Mouse (Mus musculus) limb, embryonic 15.5 days (tissue): ENCODE results near the gene Pif1. TPM values are rescaled to one million over a fixed set of nuclear protein-coding genes. Genes with fewer than 3 reads are reported as not detected.
A peak's percentile ranks its signal among the peaks of the same experiment; 100 is the strongest.

Experiments
- ATAC-seq: fragments of 200-750 bp; cut with Nextera tagmentation; 2 replicates; pipeline ENCODE4 v1.8.0; 2017; ENCODE audit warnings: low read depth, moderate TSS enrichment; ENCODE audit not compliant: insufficient number of reproducible peaks, low FRiP score, low TSS enrichment
- H3K27ac ChIP-seq: fragments of 300-500 bp; sonication (generic); 2 replicates; pipeline ENCODE4 v1.5.1; 2015; ENCODE audit warnings: moderate library complexity, mild to moderate bottlenecking, inconsistent platforms
- H3K27me3 ChIP-seq: fragments of 300-500 bp; sonication (generic); 2 replicates; pipeline ENCODE4 v1.6.1; 2015; ENCODE audit warnings: inconsistent platforms
- H3K36me3 ChIP-seq: fragments of 300-500 bp; sonication (generic); 2 replicates; pipeline ENCODE4 v1.6.1; 2015; ENCODE audit warnings: inconsistent platforms
- H3K4me1 ChIP-seq: fragments of 300-500 bp; sonication (generic); 2 replicates; pipeline ENCODE4 v1.6.1; 2015; ENCODE audit warnings: inconsistent platforms
- H3K4me2 ChIP-seq: fragments of 300-500 bp; sonication (generic); 2 replicates; pipeline ENCODE4 v1.6.1; 2015; ENCODE audit warnings: mild to moderate bottlenecking, inconsistent platforms
- H3K4me3 ChIP-seq: fragments of 300-500 bp; sonication (generic); 2 replicates; pipeline ENCODE4 v1.5.1; 2015; ENCODE audit warnings: mild to moderate bottlenecking, inconsistent platforms
- H3K9ac ChIP-seq: fragments of 300-500 bp; sonication (generic); 2 replicates; pipeline ENCODE4 v1.6.1; 2015; ENCODE audit warnings: inconsistent platforms
- H3K9me3 ChIP-seq: fragments of 300-500 bp; sonication (generic); 2 replicates; pipeline ENCODE4 v1.6.1; 2016; ENCODE audit warnings: inconsistent platforms
- WGBS: fragments of 180-500 bp; shearing (Covaris S2); methylation state at CpG from one replicate; pipeline ENCODE4 v1.1.7; 2015; 5-methylcytosine and 5-hydroxymethylcytosine counted together
- polyA plus RNA-seq: library from polyadenylated mRNA; unstranded; fragments of >200 nt; fragmentation: Nextera tagmentation; extraction: Ambion mirVana; gene quantifications from 2 replicates; pipeline ENCODE4 v1.2.1, GENCODE M21; 2015

The Pif1 gene
- polyA plus RNA-seq, 1 experiment from 2014 or later: 8.9 TPM

- peak; percentile 59 for ATAC-seq
- Histone ChIP-seq H3K4me3 (peak overlapping the region; percentile 59), H3K9ac (peak overlapping the region; percentile 49), H3K9me3 (no peaks in the 10 kb centered on the region), H3K4me1 (peaks cover 24% of the 10 kb centered on the region), H3K27ac (no peak overlapping the region), H3K27me3 (peaks cover 30% of the 10 kb centered on the region), H3K4me2 (peak overlapping the region; percentile 94), H3K36me3 (no peaks in the 10 kb centered on the region)
- under 1% methylated on average over 72 of the region's 78 CpGs for WGBS
These were observed 43.8 kb downstream of the Pif1 start for GRCm38 (mm10) chr9:65630631-65631353.

DNA sequence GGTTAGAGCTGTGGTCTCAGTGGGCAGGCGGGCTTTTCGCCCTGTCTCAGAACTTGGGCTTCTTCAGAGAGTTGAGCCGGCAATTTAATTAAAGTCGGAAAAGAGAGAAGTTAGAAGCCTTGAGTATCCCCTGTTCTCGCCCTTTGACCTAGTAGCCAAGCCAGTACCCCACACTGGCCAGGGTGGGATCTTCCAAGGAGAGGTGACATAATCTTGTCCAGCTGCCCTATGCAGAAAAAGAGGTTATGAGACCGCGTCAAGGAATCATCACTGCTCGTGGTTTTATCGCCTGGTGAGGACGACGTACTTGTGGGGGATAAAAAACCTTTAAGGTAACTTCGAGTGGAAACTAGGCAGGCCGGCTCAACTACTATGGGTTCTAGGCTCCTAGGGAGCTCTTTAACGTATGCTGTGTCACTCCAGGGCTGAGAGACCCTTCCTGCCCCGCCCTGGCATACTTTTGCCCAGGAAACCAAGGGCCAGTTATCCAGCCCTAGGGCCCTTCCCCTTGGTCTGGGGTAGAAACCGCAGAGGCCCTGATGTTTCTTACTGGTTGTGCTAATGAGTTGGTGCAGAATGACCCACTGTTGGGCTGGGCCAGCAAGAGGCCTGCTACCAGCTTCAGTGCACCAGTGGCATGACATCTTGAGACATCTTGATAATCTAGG is 44.5 kb downstream of the Pif1 start:
- Histone ChIP-seq H3K36me3 (no peaks in the 10 kb centered on the region), H3K9me3 (no peaks in the 10 kb centered on the region), H3K4me3 (peak overlapping the region; percentile 59), H3K4me2 (peak overlapping the region; percentile 94), H3K27ac (no peak overlapping the region), H3K27me3 (peaks cover 30% of the 10 kb centered on the region), H3K9ac (peak overlapping the region; percentile 49; the same call in 1 of the 2 replicates), H3K4me1 (peaks cover 24% of the 10 kb centered on the region)
- no peak for ATAC-seq
- WGBS: 24% methylated on average over 16 of the region's 16 CpGs

DNA sequence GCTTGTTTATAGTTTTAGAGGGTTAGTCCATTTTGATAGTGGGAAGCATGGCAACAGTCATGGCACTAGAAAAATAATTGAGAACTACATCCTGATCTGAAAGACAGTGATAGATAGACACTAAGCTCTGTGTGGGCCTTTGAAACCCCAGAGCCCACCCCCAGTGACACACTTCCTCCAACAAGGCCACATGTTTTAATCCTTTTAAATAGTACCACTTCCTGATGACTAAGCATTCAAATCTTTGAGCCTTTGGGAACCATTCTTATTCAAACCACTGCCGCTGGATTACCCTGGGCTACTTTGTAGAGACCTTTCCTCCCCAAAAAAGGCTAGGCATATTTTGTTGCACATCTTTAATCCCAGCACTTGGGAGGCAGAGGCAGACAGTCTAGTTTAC is 48.8 kb downstream of the Pif1 start:
- H3K27me3 ChIP-seq: peaks cover 12% of the 10 kb centered on the region; the same call in 1 of the 2 replicates
- WGBS: 77% methylated on average over 1 of the region's 1 CpGs
- H3K36me3 ChIP-seq: no peaks in the 10 kb centered on the region
- H3K4me3 ChIP-seq: no peak overlapping the region
- H3K9ac ChIP-seq: no peak overlapping the region
- peaks cover 16% of the 10 kb centered on the region for H3K4me1 ChIP-seq
- H3K4me2 ChIP-seq: no peak overlapping the region
- H3K9me3 ChIP-seq: no peaks in the 10 kb centered on the region
- ATAC-seq: no peak
- no peak overlapping the region for H3K27ac ChIP-seq

- 88% methylated on average over 4 of the region's 4 CpGs for WGBS
- Histone ChIP-seq H3K9me3 (no peaks in the 10 kb centered on the region), H3K27me3 (peaks cover 2% of the 10 kb centered on the region; the same call in 1 of the 2 replicates), H3K4me2 (no peak overlapping the region), H3K36me3 (no peaks in the 10 kb centered on the region), H3K27ac (no peak overlapping the region), H3K9ac (no peak overlapping the region), H3K4me3 (no peak overlapping the region), H3K4me1 (peaks cover 14% of the 10 kb centered on the region)
- no peak for ATAC-seq
These were observed 50.0 kb downstream of the Pif1 start for GRCm38 (mm10) chr9:65636926-65637325.

DNA sequence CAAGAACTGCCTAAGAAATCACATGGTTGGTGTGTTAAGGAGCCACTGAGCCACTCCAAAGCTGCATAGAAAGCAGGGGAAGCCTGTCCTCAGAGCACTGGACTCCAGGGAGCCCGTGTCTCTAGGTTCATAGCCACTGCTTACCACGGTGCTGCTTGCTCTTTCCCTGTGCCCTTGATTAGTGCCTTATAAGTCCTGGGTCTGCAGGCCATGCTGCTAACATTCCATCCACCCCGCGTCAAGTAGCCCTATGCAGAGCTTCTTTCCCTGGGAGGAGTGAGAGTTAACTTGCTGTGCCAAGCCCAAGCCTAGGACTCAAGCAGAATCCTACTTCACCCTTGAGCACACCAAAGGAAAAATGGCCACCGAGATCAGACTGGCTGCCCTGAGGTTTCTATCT is 52.1 kb downstream of the Pif1 start:
- ATAC-seq: no peak
- no peak overlapping the region for H3K9ac ChIP-seq
- H3K27ac ChIP-seq: no peak overlapping the region

GRCm38 (mm10) chr9:65640838-65641410 is 54.0 kb downstream of the Pif1 start:
- ATAC-seq: no peak
- peaks cover 19% of the 10 kb centered on the region for H3K4me1 ChIP-seq
- H3K4me3 ChIP-seq: no peak overlapping the region
- H3K4me2 ChIP-seq: no peak overlapping the region
- no peak overlapping the region for H3K27ac ChIP-seq
- 6% methylated on average over 5 of the region's 5 CpGs for WGBS
- no peaks in the 10 kb centered on the region for H3K9me3 ChIP-seq
- H3K36me3 ChIP-seq: no peaks in the 10 kb centered on the region
- H3K27me3 ChIP-seq: no peaks in the 10 kb centered on the region
- H3K9ac ChIP-seq: no peak overlapping the region

More for the DNA sequence above, 52.1 kb downstream of the Pif1 start:
- no peaks in the 10 kb centered on the region for H3K9me3 ChIP-seq
- H3K4me1 ChIP-seq: peaks cover 15% of the 10 kb centered on the region
- H3K27me3 ChIP-seq: no peaks in the 10 kb centered on the region
- 53% methylated on average over 5 of the region's 5 CpGs for WGBS
- no peak overlapping the region for H3K4me3 ChIP-seq
- no peaks in the 10 kb centered on the region for H3K36me3 ChIP-seq
- H3K4me2 ChIP-seq: no peak overlapping the region

DNA sequence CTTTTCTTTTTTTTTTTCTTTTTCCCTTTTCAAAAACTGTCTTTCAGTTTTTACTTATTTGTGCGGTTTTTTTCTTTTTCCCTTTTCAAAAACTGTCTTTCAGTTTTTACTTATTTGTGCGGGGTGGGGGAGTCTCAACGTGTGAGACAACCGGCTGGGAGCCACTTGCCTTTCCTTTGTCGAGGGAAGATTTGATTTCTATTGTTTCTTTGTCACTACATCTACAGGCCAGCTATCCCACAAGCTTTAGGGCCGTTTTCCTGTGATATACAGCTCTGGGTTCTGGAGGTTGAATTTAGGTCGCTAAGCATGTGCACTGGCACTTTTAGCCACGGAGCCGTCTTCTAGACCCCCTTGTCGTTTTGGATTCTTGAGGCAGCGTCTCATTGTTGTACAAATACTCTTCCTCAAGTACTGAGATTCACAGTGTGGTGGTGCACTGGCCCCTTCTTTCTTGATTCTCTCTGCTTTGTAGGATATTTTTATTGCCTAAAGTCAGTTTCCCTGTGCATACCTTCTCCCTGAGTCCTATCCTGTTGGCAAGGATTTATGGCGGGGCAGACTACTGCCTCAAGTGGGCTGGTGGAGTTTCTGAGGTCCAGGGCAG is 54.6 kb downstream of the Pif1 start:
- Histone ChIP-seq H3K27ac (no peak overlapping the region), H3K9ac (no peak overlapping the region), H3K36me3 (no peaks in the 10 kb centered on the region), H3K4me1 (peaks cover 22% of the 10 kb centered on the region), H3K9me3 (no peaks in the 10 kb centered on the region), H3K27me3 (no peaks in the 10 kb centered on the region), H3K4me2 (no peak overlapping the region), H3K4me3 (no peak overlapping the region)
- ATAC-seq: no peak
- WGBS: 23% methylated on average over 12 of the region's 12 CpGs

GRCm38 (mm10) chr9:65642546-65642945 is 55.6 kb downstream of the Pif1 start:
- peaks cover 22% of the 10 kb centered on the region for H3K4me1 ChIP-seq
- H3K4me2 ChIP-seq: no peak overlapping the region
- H3K4me3 ChIP-seq: no peak overlapping the region
- no peaks in the 10 kb centered on the region for H3K9me3 ChIP-seq
- no peak for ATAC-seq
- H3K36me3 ChIP-seq: no peaks in the 10 kb centered on the region
- H3K27ac ChIP-seq: no peak overlapping the region
- H3K9ac ChIP-seq: no peak overlapping the region
- H3K27me3 ChIP-seq: no peaks in the 10 kb centered on the region

- Histone ChIP-seq H3K9ac (no peak overlapping the region), H3K4me1 (peaks cover 22% of the 10 kb centered on the region), H3K27me3 (no peaks in the 10 kb centered on the region), H3K27ac (no peak overlapping the region), H3K36me3 (no peaks in the 10 kb centered on the region), H3K9me3 (no peaks in the 10 kb centered on the region), H3K4me3 (no peak overlapping the region), H3K4me2 (no peak overlapping the region)
- ATAC-seq: no peak
- WGBS: 87% methylated on average over 4 of the region's 4 CpGs
These were observed 58.0 kb downstream of the Pif1 start for GRCm38 (mm10) chr9:65644960-65645359.

Other genes starting within 250 kb of the Pif1 start
- gene Pdcd7, start 241.1 kb upstream of the Pif1 start, polyA plus RNA-seq: 7.7 and 10.1 TPM in 2 replicates
- 0.14 and 0.16 TPM in 2 replicates for gene Ubap1l, start 226.1 kb upstream of the Pif1 start, polyA plus RNA-seq
- gene Kbtbd13, start 195.5 kb upstream of the Pif1 start, polyA plus RNA-seq: 1.9 TPM in 2 replicates
- gene Rasl12, start 188.7 kb upstream of the Pif1 start, polyA plus RNA-seq: 8.9 and 9.7 TPM in 2 replicates
- gene Slc51b, start 164.2 kb upstream of the Pif1 start, polyA plus RNA-seq: not detected in 2 replicates
- gene Mtfmt, start 151.4 kb upstream of the Pif1 start, polyA plus RNA-seq: 19.8 and 21.0 TPM in 2 replicates
- 123 and 165 TPM in 2 replicates for gene Spg21, start 126.2 kb upstream of the Pif1 start, polyA plus RNA-seq
- 0.35 and 0.76 TPM in 2 replicates for gene Ankdd1a, start 67.0 kb upstream of the Pif1 start, polyA plus RNA-seq
- gene Plekho2, start 7.1 kb upstream of the Pif1 start, polyA plus RNA-seq: 18.6 and 19.7 TPM in 2 replicates
- 7.9 and 9.5 TPM in 2 replicates for gene Rbpms2, start 42.5 kb downstream of the Pif1 start, polyA plus RNA-seq
- 315 and 328 TPM in 2 replicates for gene Oaz2, start 80.8 kb downstream of the Pif1 start, polyA plus RNA-seq
- 5.7 and 6.9 TPM in 2 replicates for gene Zfp609, start 240.4 kb downstream of the Pif1 start, polyA plus RNA-seq